Mouse (Mus musculus) gastrocnemius, postnatal 10 days (tissue): ENCODE measurements around the gene 4931414P19Rik. TPM values are rescaled to one million over a fixed set of nuclear protein-coding genes. Genes with fewer than 3 reads are reported as not detected.
"Not testable (repeated sequence)": the region's sequence is repeated elsewhere in the genome, so short reads cannot be mapped to it uniquely, and the experiment has no call there.

Experiments used
- DNase-seq: peaks from one replicate; pipeline ENCODE4 v3.0.0; 2021; ENCODE audit warnings: mixed read lengths
- total RNA-seq, 2 experiments: library from RNA; stranded (reverse); gene quantifications; 2 replicates each; pipeline ENCODE4 v1.2.3; 2021

Gene 4931414P19Rik
- total RNA-seq, 2 experiments from 2014 or later: 3.1 to 5.1 TPM

DNA sequence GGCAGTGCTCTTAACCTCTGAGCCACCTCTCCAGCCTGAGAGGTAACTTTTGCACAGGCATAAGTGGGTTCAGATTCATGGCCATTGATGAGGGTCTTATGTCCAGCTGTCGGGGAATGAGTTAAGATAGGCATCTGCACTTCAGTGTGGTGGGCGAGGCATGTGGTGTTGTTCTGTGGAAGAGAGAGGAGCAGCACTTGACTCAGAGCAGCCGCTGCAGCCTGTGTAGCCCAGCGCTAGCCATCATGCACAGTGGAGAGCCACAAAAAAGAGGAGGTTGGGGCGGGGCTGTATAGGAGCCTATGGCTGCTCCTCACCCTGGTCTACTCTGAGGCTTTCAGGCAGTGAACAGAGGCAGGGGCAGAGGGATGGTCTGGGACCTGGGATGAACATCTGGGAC is 22.3 kb upstream of the 4931414P19Rik start:
- no peak for DNase-seq

DNA sequence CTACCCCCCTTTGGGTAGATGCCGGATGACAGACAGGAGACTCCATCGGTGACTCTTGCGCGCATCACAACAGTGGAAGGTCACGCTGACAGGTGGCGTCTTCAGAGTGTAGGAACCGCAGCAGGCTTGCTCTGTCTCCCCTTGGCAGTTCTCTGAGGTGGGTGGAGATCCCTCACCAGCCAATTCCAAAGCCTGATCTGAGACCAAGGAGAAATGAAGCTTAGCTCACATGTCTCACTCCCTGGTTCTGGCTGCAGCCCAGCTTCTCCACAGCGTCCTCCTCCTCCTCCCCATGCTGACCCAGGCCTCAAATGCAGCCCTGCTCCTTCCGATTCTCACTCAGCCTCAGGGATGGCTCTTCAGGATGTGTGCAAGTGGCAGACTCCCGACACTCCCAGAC is 19.2 kb upstream of the 4931414P19Rik start:
- DNase-seq: no peak

DNA sequence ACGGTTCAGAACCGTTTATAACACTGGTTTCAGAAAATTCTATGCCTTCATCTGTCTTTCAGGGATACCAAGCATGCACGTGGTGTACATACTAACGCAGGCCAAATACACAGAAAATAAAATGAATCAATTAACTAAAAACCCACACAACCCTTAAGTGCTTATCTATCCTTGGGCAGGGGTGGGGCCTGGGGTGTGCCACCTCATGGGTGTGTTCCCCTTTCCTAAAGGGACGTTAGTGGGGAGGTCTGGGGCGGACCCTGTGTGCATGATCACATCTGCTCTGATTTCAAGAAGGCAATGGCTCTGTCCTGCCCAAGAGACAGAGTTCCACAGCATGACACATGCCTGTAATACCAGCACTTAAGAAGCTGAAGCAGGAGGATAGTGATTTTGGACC is 17.5 kb upstream of the 4931414P19Rik start:
- no peak for DNase-seq

DNA sequence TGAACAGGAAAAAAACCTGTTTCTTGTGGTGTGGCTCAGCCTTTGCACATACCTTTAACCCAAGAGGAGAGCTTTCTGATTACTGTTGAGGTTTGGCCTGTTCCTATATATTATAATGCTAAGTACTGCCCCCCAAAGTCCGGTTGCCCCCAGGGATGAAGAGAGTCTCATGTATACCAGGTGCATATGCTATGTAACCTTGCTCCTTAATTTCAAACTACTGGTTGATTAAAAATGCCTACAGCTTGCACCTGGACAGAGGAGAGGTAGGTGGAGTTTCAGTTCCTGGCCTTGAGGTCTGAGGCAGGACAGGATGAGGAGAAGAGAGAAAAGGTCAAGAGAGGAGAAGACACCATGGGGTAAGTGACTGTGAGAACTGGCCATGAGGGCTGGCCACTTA is 15.3 kb upstream of the 4931414P19Rik start, which contains the start of gene Psmb11:
Gene Psmb11 (plus strand): TSS at position 301 of the 400 bp plus-strand sequence.
- no peak for DNase-seq

DNA sequence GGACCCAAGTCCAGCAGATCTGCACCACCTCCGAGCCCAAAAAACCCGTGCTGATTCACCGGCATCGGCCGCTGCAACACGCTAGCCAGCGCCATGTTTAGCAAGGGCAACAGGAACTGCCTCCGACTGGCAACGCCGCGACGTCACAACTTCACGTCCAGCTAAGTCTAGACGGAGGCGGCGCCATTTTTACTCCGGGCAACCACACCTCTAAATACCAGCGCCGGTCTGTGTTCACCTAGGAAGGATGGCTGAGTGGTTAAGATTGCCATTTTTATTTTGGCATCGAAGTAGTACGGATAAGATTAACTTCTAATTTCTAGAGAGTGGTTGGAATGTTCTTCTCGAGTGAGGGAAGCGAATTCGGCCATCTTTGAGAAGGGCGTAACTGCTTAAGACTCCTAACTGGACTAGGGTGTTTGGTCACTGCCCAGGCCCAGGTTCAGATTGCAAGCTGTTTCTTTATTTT is 12.1 kb upstream of the 4931414P19Rik start, which contains the start of gene Psmb5:
Gene Psmb5 (minus strand): TSS at position 126 of the 469 bp plus-strand sequence.
- peak; percentile 82 for DNase-seq

DNA sequence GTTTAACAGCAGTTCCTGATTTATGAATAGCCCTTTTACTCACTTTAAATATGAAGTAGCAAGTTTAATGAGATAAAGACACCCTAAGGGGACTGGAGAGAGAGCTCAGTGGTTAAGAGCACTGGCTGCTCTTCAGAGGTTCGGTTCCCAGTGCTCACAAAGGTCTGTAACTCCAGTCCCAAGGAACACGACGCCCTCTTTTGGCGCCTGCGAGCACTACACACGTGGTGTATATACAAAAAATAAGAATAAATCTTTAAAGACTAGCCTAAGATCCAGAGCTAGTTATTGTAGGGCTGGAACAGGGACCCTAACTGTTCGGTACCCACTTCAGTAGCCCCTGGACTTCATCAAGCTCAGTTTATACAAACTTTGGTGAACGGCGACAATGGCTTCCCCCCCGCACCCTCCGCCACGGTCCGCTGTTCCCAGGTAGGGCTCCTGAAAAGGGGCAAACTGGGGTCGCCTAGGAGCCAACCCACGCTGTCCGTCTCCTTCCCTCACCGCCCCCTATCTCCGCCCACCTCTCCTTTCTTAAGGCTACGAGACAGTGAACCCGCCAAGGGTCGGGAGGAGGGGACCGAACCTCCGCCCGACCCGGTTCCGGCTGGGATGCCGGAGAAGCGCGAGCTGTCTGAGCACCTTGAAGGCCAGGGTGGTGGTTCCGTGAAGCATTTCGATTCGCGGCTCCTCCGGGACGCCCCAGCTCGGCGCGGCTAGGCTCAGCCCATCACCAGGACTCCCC is 11.5 kb upstream of the 4931414P19Rik start:
- no peak for DNase-seq

GRCm38 (mm10) chr14:54616226-54616825 is 10.5 kb upstream of the 4931414P19Rik start:
- DNase-seq: no peak

DNA sequence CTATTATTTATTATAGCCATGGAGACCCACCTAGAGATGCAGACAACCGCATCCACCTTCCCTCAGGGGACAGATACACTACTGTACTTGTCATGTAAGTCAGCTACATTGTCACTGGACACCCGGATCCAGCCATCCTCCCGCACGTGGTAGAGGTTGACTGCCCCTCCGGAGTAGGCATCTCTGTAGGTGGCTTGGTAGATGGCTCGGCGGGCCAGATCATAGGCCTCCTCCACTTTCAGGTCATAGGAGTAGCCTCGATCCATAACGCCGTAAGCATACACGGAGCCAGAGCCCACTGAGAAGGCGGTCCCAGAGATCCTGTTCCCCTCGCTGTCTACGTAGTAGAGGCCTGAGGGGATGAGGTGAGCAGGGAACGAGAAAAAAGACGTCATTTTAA is 8.3 kb upstream of the 4931414P19Rik start:
- DNase-seq: not testable (repeated sequence)

DNA sequence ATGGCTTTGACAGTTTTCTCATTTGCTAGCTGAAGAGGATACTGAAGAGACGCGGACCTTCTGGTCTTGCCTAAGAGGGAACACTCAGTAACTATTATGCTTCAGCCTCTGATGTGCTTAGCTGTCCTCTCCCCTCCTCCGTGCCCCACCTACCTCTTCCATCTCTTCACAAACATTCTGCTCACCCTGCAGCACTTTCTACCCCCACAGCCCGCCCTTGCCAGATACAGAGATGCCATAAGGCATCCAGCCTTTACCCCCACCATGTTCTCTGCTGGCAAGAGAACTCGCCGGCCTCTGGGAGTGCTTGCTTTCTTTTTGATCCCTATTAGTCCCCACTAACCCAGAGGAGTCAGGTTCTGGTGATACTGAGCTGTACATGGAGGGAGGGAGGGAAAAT is 4.9 kb upstream of the 4931414P19Rik start:
- no peak for DNase-seq

- no peak for DNase-seq
These were observed 4.2 kb upstream of the 4931414P19Rik start for GRCm38 (mm10) chr14:54609962-54610361.

DNA sequence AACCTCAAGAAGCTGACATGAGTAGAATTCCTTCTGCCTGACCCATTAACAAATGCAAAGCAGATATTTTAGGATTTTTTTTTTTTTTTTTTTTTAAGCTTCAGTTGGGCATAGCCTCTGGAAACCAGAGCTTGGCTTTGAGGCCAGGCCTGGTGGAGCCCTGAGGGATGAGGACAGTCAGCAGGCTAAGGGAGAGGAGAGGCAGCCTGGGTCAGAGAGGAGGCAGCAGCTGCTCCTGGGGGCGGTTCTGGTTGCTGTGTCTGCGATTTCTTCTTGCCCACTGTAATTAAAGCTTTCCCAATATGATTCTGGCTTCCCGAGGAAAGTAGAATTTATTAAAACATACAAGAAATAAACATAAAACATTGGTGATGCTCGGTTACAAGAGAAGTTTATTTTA is 3.5 kb upstream of the 4931414P19Rik start:
- DNase-seq: no peak

DNA sequence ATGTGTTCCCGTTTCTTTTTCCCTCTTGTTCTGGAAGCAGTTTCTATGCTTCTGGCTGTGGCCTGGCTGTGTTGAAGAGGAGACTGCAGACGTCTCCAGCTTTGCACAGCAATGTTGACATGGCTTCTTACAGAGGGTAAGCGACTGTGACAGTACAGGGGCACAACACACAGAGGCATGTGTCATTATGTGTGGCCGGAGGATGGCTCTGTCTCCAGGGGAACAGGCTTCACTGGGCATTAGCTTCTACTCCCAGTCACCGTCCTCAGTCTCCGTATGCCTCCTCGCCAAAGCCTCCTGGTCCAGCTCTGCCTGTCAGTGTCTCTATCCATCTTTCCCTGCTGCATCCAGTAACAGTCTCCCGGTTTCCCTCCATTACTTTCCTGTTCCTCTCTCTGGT is 1.4 kb upstream of the 4931414P19Rik start:
- DNase-seq: no peak

- no peak for DNase-seq
These were observed 2.1 kb downstream of the 4931414P19Rik start for GRCm38 (mm10) chr14:54603686-54604085.

- peak; percentile 93 for DNase-seq
These were observed 2.6 kb downstream of the 4931414P19Rik start for GRCm38 (mm10) chr14:54603038-54603654.

DNA sequence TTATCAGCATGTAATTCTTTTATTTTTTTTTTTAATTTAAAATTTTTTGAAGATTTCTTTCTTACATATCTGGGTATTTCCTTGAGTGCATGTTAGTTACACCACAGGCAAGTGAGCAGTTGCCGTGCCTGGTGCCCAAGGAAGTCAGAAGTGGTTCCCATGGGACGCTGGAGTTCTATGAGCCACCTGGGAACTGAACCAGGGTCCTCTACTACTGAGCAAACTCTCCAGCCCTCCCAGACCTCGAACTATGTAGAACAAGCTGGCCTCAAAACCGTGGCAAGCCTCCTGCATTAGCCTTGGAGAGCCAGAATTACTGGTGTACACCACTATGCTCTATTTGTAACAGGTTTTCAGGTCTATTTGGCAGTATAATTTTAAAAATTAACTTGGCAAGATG is 3.2 kb downstream of the 4931414P19Rik start:
- DNase-seq: no peak

DNA sequence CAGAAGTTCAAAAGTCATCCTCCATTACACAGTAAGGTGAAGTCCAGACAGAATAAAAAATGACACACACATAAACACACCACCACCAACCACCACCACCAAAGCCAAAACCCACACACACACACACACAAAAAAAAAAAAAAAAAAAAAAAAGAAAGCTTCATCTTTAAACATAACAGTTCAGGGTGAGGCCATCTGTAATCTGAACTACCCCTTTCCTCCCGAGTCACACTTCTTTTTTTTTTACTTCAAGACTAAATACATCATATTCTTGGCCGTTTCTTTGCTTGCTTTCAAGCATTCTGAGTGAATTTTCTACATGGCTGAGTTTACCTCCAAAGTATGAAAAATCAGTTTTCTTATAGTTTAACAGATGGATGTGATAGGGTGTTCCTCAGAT is 4.2 kb downstream of the 4931414P19Rik start:
- no peak for DNase-seq

DNA sequence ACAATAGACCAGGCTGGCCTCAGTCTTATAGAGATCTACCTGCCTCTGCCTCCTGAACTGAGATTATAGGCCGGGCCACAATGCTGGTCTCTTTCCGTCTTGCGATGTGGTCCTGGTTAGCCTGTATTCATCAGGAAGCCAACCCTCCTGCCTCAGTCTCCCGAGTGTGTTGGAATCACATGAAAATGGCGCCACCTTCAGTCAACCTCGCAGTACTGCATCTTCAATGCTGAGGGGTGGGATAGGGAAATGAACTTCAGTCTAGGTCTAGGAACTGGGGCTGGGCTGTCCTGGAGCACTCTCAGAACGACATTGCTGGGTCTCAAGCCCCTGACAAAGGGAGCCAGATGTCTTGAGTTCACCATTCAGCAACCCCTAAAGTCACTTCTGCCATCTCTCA is 8.7 kb downstream of the 4931414P19Rik start:
- no peak for DNase-seq

GRCm38 (mm10) chr14:54594631-54595414 is 11.0 kb downstream of the 4931414P19Rik start:
- no peak for DNase-seq

- no peak for DNase-seq
These were observed 11.7 kb downstream of the 4931414P19Rik start for GRCm38 (mm10) chr14:54594055-54594454.

DNA sequence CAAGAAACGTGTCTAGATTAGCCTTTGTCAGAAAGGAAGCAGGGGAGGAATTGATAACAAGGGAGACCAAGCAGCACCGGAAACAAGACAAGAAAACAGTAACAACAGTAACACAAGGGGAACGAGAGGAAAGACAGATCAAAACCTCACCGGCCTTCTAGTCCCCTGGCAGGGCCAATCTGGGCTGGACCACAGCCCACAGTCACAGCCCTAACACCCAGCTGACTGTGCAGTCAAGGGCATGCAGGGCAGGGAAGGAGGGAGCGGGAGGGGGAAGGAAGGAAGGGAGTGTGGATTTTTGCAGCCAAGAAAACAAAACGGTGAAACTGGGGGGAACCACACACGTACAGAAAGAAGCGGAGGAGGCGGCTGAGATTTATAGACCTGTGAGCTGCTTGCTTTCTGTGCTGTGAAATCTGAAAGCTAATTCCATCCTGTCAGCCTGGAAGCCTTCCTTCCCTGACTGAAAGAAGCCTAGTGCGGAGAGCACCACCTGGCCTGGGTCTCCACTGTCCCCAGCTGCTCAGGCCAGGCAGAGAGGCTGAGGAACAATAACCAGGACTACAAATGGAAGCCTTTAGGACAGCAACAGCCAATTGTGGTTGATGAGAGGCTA is 13.4 kb downstream of the 4931414P19Rik start:
- DNase-seq: no peak

- DNase-seq: no peak
These were observed 14.7 kb downstream of the 4931414P19Rik start for GRCm38 (mm10) chr14:54591056-54591455.
